In genomic region chr13:38288572-38289440, GRCm38 (mm10) we compare ENCODE assay signal across 25 mouse cellular contexts. TPM values are rescaled to one million over a fixed set of nuclear protein-coding genes. Genes with fewer than 3 reads are reported as not detected.
A peak's percentile ranks its signal among the peaks of the same experiment; 100 is the strongest.
DNase-seq lines count a peak whose midpoint lies in the region; ATAC-seq lines count a peak whose summit lies in the region.
"Had no signal": no experiment of that assay in that cellular context is flagged by ENCODE, and none has a peak within 500 bp of the region (broad histone marks: within the 10 kb centered on the region; RNA-seq: fewer than 3 reads in every experiment).

No protein-coding gene starts in this region.

- ATAC-seq in hindbrain, embryonic 16.5 days, result no peak
- ATAC-seq in kidney, embryonic 16.5 days (ENCODE audit: low FRiP score, low TSS enrichment), result no peak
- ATAC-seq: hindbrain, postnatal 0 days; intestine, postnatal 0 days had no signal

- peaks cover 13% of the 10 kb centered on the region for H3K4me1 ChIP-seq in hindbrain, embryonic 10.5 days (replicated peaks)
- H3K4me1 ChIP-seq in hindbrain, embryonic 16.5 days (ENCODE audit: control insufficient read depth, insufficient read depth, low read depth, low read length), result peaks cover 3% of the 10 kb centered on the region; the same call in 1 of the 2 replicates
- peaks cover 21% of the 10 kb centered on the region for H3K4me1 ChIP-seq in embryonic facial prominence, embryonic 10.5 days
- H3K4me1 ChIP-seq in kidney, embryonic 16.5 days (ENCODE audit: insufficient read depth, low read length), result peaks cover 11% of the 10 kb centered on the region
- H3K4me1 ChIP-seq: liver, embryonic 13.5 days had no signal

- DNase-seq in hindbrain, embryonic 10.5 days (ENCODE audit: low spot score), result peak; percentile 3
- peak; percentile 28 for DNase-seq in embryonic facial prominence, embryonic 10.5 days (ENCODE audit: low spot score)
- peak; percentile 43 for DNase-seq in forelimb bud, embryonic 11.5 days (ENCODE audit: low read depth, low spot score)
- peak; percentile 12 for DNase-seq in mesoderm, embryonic 11.5 days (ENCODE audit: low read depth, low spot score)
- no peak for DNase-seq in right cerebral cortex, adult 2 months (ENCODE audit: low spot score in 2 of 2)
- DNase-seq: adrenal gland, adult 2 months; B cell, adult 2 months; cerebellum, adult 8-10 months; heart, postnatal 4 days; kidney, postnatal 10 days; layer of hippocampus, postnatal 36 days; liver, embryonic 13.5 days; right cerebral cortex, adult 18-20 months; thymus, adult 18-20 months; thymus, postnatal 4 days had no signal

- WGBS in hindbrain, embryonic 10.5 days, result 84% methylated on average over 14 of the region's 14 CpGs
- WGBS in hindbrain, embryonic 16.5 days, result 84% methylated on average over 14 of the region's 14 CpGs
- 68% methylated on average over 14 of the region's 14 CpGs for WGBS in embryonic facial prominence, embryonic 10.5 days
- 86% methylated on average over 14 of the region's 14 CpGs for WGBS in kidney, embryonic 16.5 days

- no peaks in the 10 kb centered on the region for H3K27me3 ChIP-seq in hindbrain, embryonic 10.5 days (ENCODE audit: insufficient read depth, poor library complexity, severe bottlenecking)
- H3K27me3 ChIP-seq in hindbrain, embryonic 16.5 days (replicated peaks; ENCODE audit: control insufficient read depth, insufficient read depth, low read length), result no peaks in the 10 kb centered on the region
- H3K27me3 ChIP-seq in embryonic facial prominence, embryonic 10.5 days (replicated peaks; ENCODE audit: low read depth, poor library complexity, severe bottlenecking), result no peaks in the 10 kb centered on the region
- H3K27me3 ChIP-seq in kidney, embryonic 16.5 days (ENCODE audit: insufficient read depth, low read length), result no peaks in the 10 kb centered on the region
- H3K27me3 ChIP-seq: liver, embryonic 13.5 days; lung, embryonic 15.5 days; midbrain, embryonic 12.5 days; neural tube, embryonic 13.5 days had no signal

- no peaks in the 10 kb centered on the region for H3K9me3 ChIP-seq in hindbrain, embryonic 10.5 days
- no peaks in the 10 kb centered on the region for H3K9me3 ChIP-seq in hindbrain, embryonic 16.5 days (ENCODE audit: control insufficient read depth, low read length)
- no peaks in the 10 kb centered on the region for H3K9me3 ChIP-seq in embryonic facial prominence, embryonic 10.5 days
- H3K9me3 ChIP-seq in kidney, embryonic 16.5 days (ENCODE audit: low read length), result no peaks in the 10 kb centered on the region
- H3K9me3 ChIP-seq: forebrain, embryonic 10.5 days; liver, embryonic 13.5 days; lung, embryonic 15.5 days; midbrain, embryonic 12.5 days; neural tube, embryonic 13.5 days had no signal

- no peaks in the 10 kb centered on the region for H3K36me3 ChIP-seq in hindbrain, embryonic 10.5 days
- no peaks in the 10 kb centered on the region for H3K36me3 ChIP-seq in hindbrain, embryonic 16.5 days (ENCODE audit: control insufficient read depth, insufficient read depth, low read length)
- no peaks in the 10 kb centered on the region for H3K36me3 ChIP-seq in embryonic facial prominence, embryonic 10.5 days (replicated peaks)
- no peaks in the 10 kb centered on the region for H3K36me3 ChIP-seq in kidney, embryonic 16.5 days (ENCODE audit: insufficient read depth, low read length)
- H3K36me3 ChIP-seq: forebrain, embryonic 10.5 days; liver, embryonic 13.5 days; lung, embryonic 15.5 days; midbrain, embryonic 12.5 days; neural tube, embryonic 13.5 days had no signal

- no peak overlapping the region for H3K4me2 ChIP-seq in hindbrain, embryonic 16.5 days (ENCODE audit: low read length)
- no peak overlapping the region for H3K4me2 ChIP-seq in kidney, embryonic 16.5 days (replicated peaks; ENCODE audit: low read depth, low read length)
- H3K4me2 ChIP-seq: liver, embryonic 13.5 days; lung, embryonic 15.5 days; midbrain, embryonic 12.5 days; neural tube, embryonic 13.5 days had no signal

- H3K9ac ChIP-seq in hindbrain, embryonic 16.5 days (ENCODE audit: low read depth, low read length), result no peak overlapping the region
- H3K9ac ChIP-seq in kidney, embryonic 16.5 days (replicated peaks; ENCODE audit: low read length), result no peak overlapping the region
- H3K9ac ChIP-seq: liver, embryonic 13.5 days; lung, embryonic 15.5 days; midbrain, embryonic 12.5 days; neural tube, embryonic 13.5 days had no signal

- H3K4me3 ChIP-seq in hindbrain, embryonic 10.5 days, result no peak overlapping the region
- no peak overlapping the region for H3K4me3 ChIP-seq in hindbrain, embryonic 16.5 days (ENCODE audit: low read length)
- no peak overlapping the region for H3K4me3 ChIP-seq in embryonic facial prominence, embryonic 10.5 days
- no peak overlapping the region for H3K4me3 ChIP-seq in kidney, embryonic 16.5 days (ENCODE audit: low read length)
- H3K4me3 ChIP-seq: forebrain, embryonic 10.5 days; layer of hippocampus, adult 2 months; liver, embryonic 13.5 days; lung, embryonic 15.5 days; midbrain, embryonic 12.5 days; neural tube, embryonic 13.5 days had no signal

- H3K27ac ChIP-seq in hindbrain, embryonic 10.5 days, result no peak overlapping the region
- no peak overlapping the region for H3K27ac ChIP-seq in hindbrain, embryonic 16.5 days (ENCODE audit: low read depth, low read length)
- H3K27ac ChIP-seq in embryonic facial prominence, embryonic 10.5 days (replicated peaks), result peak overlapping the region; percentile 60; the same call in 1 of the 2 replicates
- H3K27ac ChIP-seq in kidney, embryonic 16.5 days (ENCODE audit: low read length), result no peak overlapping the region
- H3K27ac ChIP-seq: forebrain, embryonic 10.5 days; hindbrain, postnatal 0 days; layer of hippocampus, adult 2 months; liver, embryonic 13.5 days; lung, embryonic 15.5 days; macrophage; midbrain, embryonic 12.5 days; neural tube, embryonic 13.5 days had no signal

RNA-seq across cellular contexts. Expression of gene Bmp6, which starts 56.1 kb away (rescaled TPM):
- 2.2 and 2.9 TPM in 2 replicates for polyA plus RNA-seq in hindbrain, embryonic 10.5 days (2016; fragmentation: Nextera tagmentation; extraction: Ambion mirVana)
- 3.1 and 4.2 TPM in 2 replicates for polyA plus RNA-seq in hindbrain, embryonic 16.5 days (2015; fragmentation: Nextera tagmentation; extraction: Ambion mirVana)
- 0.67 and 0.75 TPM in 2 replicates for polyA plus RNA-seq in embryonic facial prominence, embryonic 10.5 days (2016; fragmentation: Nextera tagmentation; extraction: Ambion mirVana)
- 1.3 and 2.2 TPM in 2 replicates for polyA plus RNA-seq in kidney, embryonic 16.5 days (2015; fragmentation: Nextera tagmentation; extraction: Ambion mirVana)
- polyA plus RNA-seq: macrophage had no signal

Comparison
In these comparisons a context has a peak if more than half of its experiments do, and no peak if none do; other contexts are left out.
1. DNase-seq: peak in hindbrain, embryonic 10.5 days (single experiment), embryonic facial prominence, embryonic 10.5 days (single experiment), forelimb bud, embryonic 11.5 days (single experiment) and mesoderm, embryonic 11.5 days (single experiment); none in right cerebral cortex, adult 2 months (0 of 2).